Mouse (Mus musculus): ENCODE measurements around the gene Apoa2. TPM values are rescaled to one million over a fixed set of nuclear protein-coding genes. Genes with fewer than 3 reads are reported as not detected.

Gene Apoa2
- polyA plus RNA-seq, 1 experiment from 2014 or later: not detected

GRCm38 (mm10) chr1:171270573-171270900 is 45.7 kb downstream of the Apoa2 start:
- 1% methylated on average over 19 of the region's 19 CpGs for WGBS (ENCODE audit: missing documents)
- Histone ChIP-seq H3K4me3 (ENCODE audit: inconsistent target) (peak overlapping the region; percentile 99), H3K27ac (peak overlapping the region; percentile 48), H3K36me3 (ENCODE audit: inconsistent target) (peaks cover 21% of the 10 kb centered on the region), H3K79me2 (ENCODE audit: inconsistent target) (peaks cover 20% of the 10 kb centered on the region)

- Histone ChIP-seq H3K4me3 (ENCODE audit: inconsistent target) (peak overlapping the region; percentile 99), H3K27ac (0 out of 2 replicates have a peak overlapping the region, but pooled peaks have one; percentile 53)
- 72% methylated on average over 8 of the region's 9 CpGs for WGBS (ENCODE audit: missing documents)
Measured at GRCm38 (mm10) chr1:171271196-171271595, 46.3 kb downstream of the Apoa2 start.

GRCm38 (mm10) chr1:171271622-171272021 is 46.8 kb downstream of the Apoa2 start:
- Histone ChIP-seq H3K36me3 (ENCODE audit: inconsistent target) (peaks cover 30% of the 10 kb centered on the region), H3K4me3 (ENCODE audit: inconsistent target) (no peak overlapping the region), H3K79me2 (ENCODE audit: inconsistent target) (peaks cover 20% of the 10 kb centered on the region), H3K27ac (peak overlapping the region; percentile 53)
- WGBS (ENCODE audit: missing documents): 70% methylated on average over 9 of the region's 10 CpGs

More at GRCm38 (mm10) chr1:171271196-171271595, 46.3 kb downstream of the Apoa2 start:
- peaks cover 26% of the 10 kb centered on the region for H3K36me3 ChIP-seq (ENCODE audit: inconsistent target)
- H3K79me2 ChIP-seq (ENCODE audit: inconsistent target): peaks cover 20% of the 10 kb centered on the region

DNA sequence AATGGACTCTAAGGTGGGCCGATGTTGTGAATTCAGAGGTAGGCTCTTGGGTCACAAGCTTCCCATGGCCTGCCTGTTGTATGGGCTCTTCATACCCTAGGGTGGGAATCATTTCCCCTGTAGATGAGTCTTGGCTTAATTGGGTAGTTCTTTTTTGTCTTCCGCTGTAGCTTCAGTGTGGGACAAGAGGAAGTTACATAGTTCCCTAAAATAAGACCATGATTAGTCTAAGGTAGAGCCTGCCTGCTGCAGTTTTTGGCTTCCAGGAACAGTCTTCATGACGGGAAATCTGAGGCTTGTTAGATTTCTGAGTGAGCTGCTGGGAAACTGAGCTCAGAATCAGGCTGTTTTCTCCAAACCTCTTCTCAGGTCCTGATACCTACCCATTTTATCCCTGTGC is 47.2 kb downstream of the Apoa2 start:
- no peak overlapping the region for H3K4me3 ChIP-seq (ENCODE audit: inconsistent target)
- WGBS (ENCODE audit: missing documents): 25% methylated on average over 3 of the region's 3 CpGs
- peaks cover 20% of the 10 kb centered on the region for H3K79me2 ChIP-seq (ENCODE audit: inconsistent target)
- peak overlapping the region; percentile 53 for H3K27ac ChIP-seq
- H3K36me3 ChIP-seq (ENCODE audit: inconsistent target): peaks cover 35% of the 10 kb centered on the region

GRCm38 (mm10) chr1:171274171-171274570 is 49.3 kb downstream of the Apoa2 start:
- H3K4me3 ChIP-seq (ENCODE audit: inconsistent target): no peak overlapping the region
- H3K27ac ChIP-seq: no peak overlapping the region
- WGBS (ENCODE audit: missing documents): 72% methylated on average over 12 of the region's 12 CpGs
- H3K36me3 ChIP-seq (ENCODE audit: inconsistent target): peaks cover 48% of the 10 kb centered on the region
- peaks cover 20% of the 10 kb centered on the region for H3K79me2 ChIP-seq (ENCODE audit: inconsistent target)

DNA sequence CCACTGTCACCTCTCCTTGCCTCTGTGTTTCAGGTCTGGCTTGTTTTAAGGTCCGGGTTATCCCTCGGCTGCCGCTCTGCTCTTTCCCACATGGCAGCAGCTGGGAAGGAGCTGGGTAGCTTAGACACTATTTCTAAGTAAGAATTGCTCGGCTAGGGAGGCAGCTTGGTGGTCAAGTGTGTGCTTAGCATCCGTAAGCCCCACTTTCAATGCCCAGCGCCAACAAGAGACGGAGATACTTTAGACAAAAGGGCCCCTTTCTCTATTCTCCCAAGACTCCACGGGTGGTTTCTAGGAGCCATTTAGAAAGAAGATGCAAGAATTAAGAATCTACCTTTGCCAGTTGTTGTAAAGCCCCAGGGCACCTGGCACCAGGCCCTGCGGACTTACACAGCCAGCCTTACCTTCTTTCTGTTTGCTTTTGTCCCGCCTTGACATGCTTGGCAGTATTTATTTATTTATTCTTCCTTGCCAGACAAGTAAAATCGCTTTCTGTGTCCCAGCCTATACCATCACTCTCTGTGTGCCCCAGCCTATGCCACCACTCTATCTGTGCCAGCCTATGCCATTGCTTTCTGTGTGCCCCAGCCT is 50.4 kb downstream of the Apoa2 start:
- peaks cover 25% of the 10 kb centered on the region for H3K79me2 ChIP-seq (ENCODE audit: inconsistent target)
- no peak overlapping the region for H3K4me3 ChIP-seq (ENCODE audit: inconsistent target)
- no peak overlapping the region for H3K27ac ChIP-seq
- H3K36me3 ChIP-seq (ENCODE audit: inconsistent target): peaks cover 50% of the 10 kb centered on the region
- 94% methylated on average over 11 of the region's 11 CpGs for WGBS (ENCODE audit: missing documents)

Other genes starting within 250 kb of the Apoa2 start
- 372 to 843 TPM (median 791 TPM) in 3 replicates for gene Fcgr2b, start 248.5 kb upstream of the Apoa2 start, polyA plus RNA-seq (2018)
- gene Fcgr4, start 206.1 kb upstream of the Apoa2 start, polyA plus RNA-seq (2018): 192 to 337 TPM (median 269 TPM) in 3 replicates
- 921 to 1,206 TPM (median 1,155 TPM) in 3 replicates for gene Fcgr3, start 160.1 kb upstream of the Apoa2 start, polyA plus RNA-seq (2018)
- gene Cfap126, start 111.1 kb upstream of the Apoa2 start, polyA plus RNA-seq (2018): 4.2 to 31.6 TPM (median 7.6 TPM) in 3 replicates
- gene Sdhc, start 74.5 kb upstream of the Apoa2 start, polyA plus RNA-seq (2018): 81.5 to 101 TPM (median 100 TPM) in 3 replicates
- 0.25 TPM in 1 of 3 replicates, not detected in the others for gene Mpz, start 74.3 kb upstream of the Apoa2 start, polyA plus RNA-seq (2018)
- gene Pcp4l1, start 28.8 kb upstream of the Apoa2 start, polyA plus RNA-seq (2018): 46.6 to 83.8 TPM (median 63.3 TPM) in 3 replicates
- 0.13 TPM in 1 of 3 replicates, not detected in the others for gene Nr1i3, start 11.1 kb upstream of the Apoa2 start, polyA plus RNA-seq (2018)
- gene Tomm40l, start 2.5 kb upstream of the Apoa2 start, polyA plus RNA-seq (2018): 13.6 to 38.3 TPM (median 28.2 TPM) in 3 replicates
- gene Fcer1g, start 9.3 kb downstream of the Apoa2 start, polyA plus RNA-seq (2018): 1,664 to 2,638 TPM (median 2,193 TPM) in 3 replicates
- gene Adamts4, start 25.4 kb downstream of the Apoa2 start, polyA plus RNA-seq (2018): 0.04 TPM in 1 of 3 replicates, not detected in the others
- gene Ndufs2, start 26.3 kb downstream of the Apoa2 start, polyA plus RNA-seq (2018): 84.3 to 125 TPM (median 122 TPM) in 3 replicates
- gene B4galt3, start 45.3 kb downstream of the Apoa2 start, polyA plus RNA-seq (2018): 10.2 to 16.8 TPM (median 14.2 TPM) in 3 replicates
- gene Ppox, start 56.1 kb downstream of the Apoa2 start, polyA plus RNA-seq (2018): 8.6 to 27.3 TPM (median 12.1 TPM) in 3 replicates
- gene Usp21, start 62.9 kb downstream of the Apoa2 start, polyA plus RNA-seq (2018): 17.1 to 34.6 TPM (median 21.1 TPM) in 3 replicates
- 67.0 to 116 TPM (median 112 TPM) in 3 replicates for gene Ufc1, start 70.0 kb downstream of the Apoa2 start, polyA plus RNA-seq (2018)
- 21.4 to 35.4 TPM (median 21.9 TPM) in 3 replicates for gene Dedd, start 104.1 kb downstream of the Apoa2 start, polyA plus RNA-seq (2018)
- gene Nit1, start 120.6 kb downstream of the Apoa2 start, polyA plus RNA-seq (2018): 17.3 to 23.1 TPM (median 22.3 TPM) in 3 replicates
- gene Pfdn2, start 120.6 kb downstream of the Apoa2 start, polyA plus RNA-seq (2018): 47.7 to 119 TPM (median 64.5 TPM) in 3 replicates
- gene Klhdc9, start 135.7 kb downstream of the Apoa2 start, polyA plus RNA-seq (2018): 0.11 TPM in 1 of 3 replicates, not detected in the others
- gene Nectin4, start 145.0 kb downstream of the Apoa2 start, polyA plus RNA-seq (2018): 14.3 to 25.8 TPM (median 18.7 TPM) in 3 replicates
- 119 to 178 TPM (median 125 TPM) in 3 replicates for gene Arhgap30, start 163.9 kb downstream of the Apoa2 start, polyA plus RNA-seq (2018)
- gene Usf1, start 186.3 kb downstream of the Apoa2 start, polyA plus RNA-seq (2018): 32.8 to 94.5 TPM (median 36.5 TPM) in 3 replicates
- gene Tstd1, start 193.8 kb downstream of the Apoa2 start, polyA plus RNA-seq (2018): 1.3 TPM in 1 of 3 replicates, not detected in the others
- gene F11r, start 212.5 kb downstream of the Apoa2 start, polyA plus RNA-seq (2018): 0.39 to 1.7 TPM (median 0.56 TPM) in 3 replicates

Data from macrophage (primary cell).